Mouse (Mus musculus) ES-Bruce4 (cell line): ENCODE measurements around the gene Hexim1. TPM values are rescaled to one million over a fixed set of nuclear protein-coding genes. Genes with fewer than 3 reads are reported as not detected.
A peak's percentile ranks its signal among the peaks of the same experiment; 100 is the strongest.

ENCODE experiments used
- H3K27ac ChIP-seq: 2 replicates; pipeline ENCODE4 v1.5.1; 2012; ENCODE audit warnings: low read length, inconsistent platforms; ENCODE audit not compliant: insufficient read depth
- H3K27me3 ChIP-seq: 2 replicates; pipeline ENCODE4 v1.6.1; 2012; ENCODE audit warnings: mild to moderate bottlenecking, low read length, inconsistent platforms; ENCODE audit not compliant: control insufficient read depth, poor library complexity, insufficient read depth, severe bottlenecking
- H3K36me3 ChIP-seq: 2 replicates; pipeline ENCODE4 v1.6.1; 2012; ENCODE audit warnings: inconsistent platforms, mild to moderate bottlenecking, low read length, moderate library complexity; ENCODE audit not compliant: control insufficient read depth, poor library complexity, insufficient read depth, severe bottlenecking
- H3K4me1 ChIP-seq: one replicate; pipeline ENCODE4 v1.8.1; 2011; ENCODE audit warnings: low read length; ENCODE audit not compliant: control insufficient read depth, insufficient read depth
- H3K4me3 ChIP-seq: 2 replicates; pipeline ENCODE4 v1.5.1; 2011; ENCODE audit warnings: low read depth, mild to moderate bottlenecking, low read length
- H3K9ac ChIP-seq: 2 replicates; pipeline ENCODE4 v1.6.1; 2012; ENCODE audit warnings: low read depth, mild to moderate bottlenecking, inconsistent platforms; ENCODE audit not compliant: poor library complexity, severe bottlenecking
- H3K9me3 ChIP-seq: replicated peaks from 2 replicates; pipeline ENCODE4 v1.6.1; 2012; ENCODE audit warnings: mild to moderate bottlenecking, low read length, inconsistent platforms; ENCODE audit not compliant: control insufficient read depth, poor library complexity, insufficient read depth, severe bottlenecking
- CTCF ChIP-seq: IDR thresholded peaks from one replicate; pipeline ENCODE4 v1.8.1; 2011; ENCODE audit warnings: low read depth, low read length
- EP300 ChIP-seq: IDR thresholded peaks from 2 replicates; pipeline ENCODE4 v1.6.1; 2011; ENCODE audit warnings: low read depth, low read length; ENCODE audit not compliant: insufficient read depth
- POLR2A ChIP-seq: IDR thresholded peaks from one replicate; pipeline ENCODE4 v1.8.1; 2011; ENCODE audit warnings: low read length; ENCODE audit not compliant: insufficient read depth
- polyA plus RNA-seq: library from polyadenylated mRNA; stranded (reverse); fragments of >200 nt; gene quantifications from 2 replicates; pipeline ENCODE4 v1.2.4, GENCODE M21; 2011; ENCODE audit warnings: low read depth; ENCODE audit not compliant: missing spikeins, insufficient read depth, insufficient read length

Hexim1 gene
- polyA plus RNA-seq, 1 experiment: 17.2 TPM

- no peaks in the 10 kb centered on the region; the same call in 1 of the 2 replicates for H3K36me3 ChIP-seq
- peak overlapping the region; percentile 96 for H3K9ac ChIP-seq
- H3K9me3 ChIP-seq: no peaks in the 10 kb centered on the region
- H3K27me3 ChIP-seq: no peaks in the 10 kb centered on the region
- peak overlapping the region; percentile 95 for H3K4me3 ChIP-seq
- H3K4me1 ChIP-seq: no peaks in the 10 kb centered on the region
- TF ChIP-seq EP300: no peak
- no peak for TF ChIP-seq POLR2A
- TF ChIP-seq CTCF: no peak
- H3K27ac ChIP-seq: peak overlapping the region; percentile 73
Measured at GRCm38 (mm10) chr11:103114270-103114943, 1.6 kb upstream of the Hexim1 start.

- Histone ChIP-seq H3K36me3 (no peaks in the 10 kb centered on the region; the same call in 1 of the 2 replicates), H3K4me1 (no peaks in the 10 kb centered on the region), H3K9ac (peak overlapping the region; percentile 96), H3K4me3 (peak overlapping the region; percentile 95), H3K9me3 (no peaks in the 10 kb centered on the region), H3K27me3 (no peaks in the 10 kb centered on the region), H3K27ac (peak overlapping the region; percentile 66)
- peak; percentile 56 for TF ChIP-seq POLR2A
- no peak for TF ChIP-seq CTCF
- 0 out of 2 replicates have a peak, but pooled peaks have one; percentile 37 for TF ChIP-seq EP300
Measured at GRCm38 (mm10) chr11:103115163-103116007, 646 bp upstream of the Hexim1 start.

DNA sequence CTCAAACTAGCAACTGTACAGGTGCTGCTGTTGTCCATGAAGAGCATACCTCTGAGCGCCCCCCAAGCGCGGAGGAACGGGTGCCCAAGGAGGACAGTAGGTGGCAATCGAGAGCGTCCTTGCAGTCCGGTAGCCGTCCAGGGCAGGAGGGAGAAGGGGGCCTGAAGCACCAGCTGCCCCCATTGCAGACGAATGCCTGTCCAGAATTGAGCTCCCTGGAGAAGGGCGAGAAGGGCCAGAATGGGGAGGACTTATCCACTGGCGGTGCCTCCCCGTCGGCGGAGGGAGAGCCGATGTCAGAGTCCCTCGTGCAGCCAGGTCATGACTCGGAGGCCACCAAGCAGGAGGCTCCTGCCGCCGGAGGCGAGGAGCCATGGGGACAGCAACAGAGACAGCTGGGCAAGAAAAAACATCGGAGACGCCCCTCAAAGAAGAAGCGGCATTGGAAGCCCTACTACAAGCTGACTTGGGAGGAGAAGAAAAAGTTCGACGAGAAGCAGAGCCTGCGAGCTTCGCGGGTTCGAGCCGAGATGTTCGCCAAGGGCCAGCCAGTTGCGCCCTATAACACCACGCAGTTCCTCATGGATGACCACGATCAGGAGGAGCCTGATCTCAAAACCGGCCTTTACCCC lies 1.0 kb downstream of the Hexim1 start:
- no peaks in the 10 kb centered on the region for H3K9me3 ChIP-seq
- peaks cover 2% of the 10 kb centered on the region for H3K4me1 ChIP-seq
- H3K27me3 ChIP-seq: no peaks in the 10 kb centered on the region
- TF ChIP-seq CTCF (peak; percentile 48), POLR2A (peak; percentile 11), EP300 (no peak)
- H3K9ac ChIP-seq: peak overlapping the region; percentile 76
- peak overlapping the region; percentile 72 for H3K4me3 ChIP-seq
- no peak overlapping the region for H3K27ac ChIP-seq
- H3K36me3 ChIP-seq: no peaks in the 10 kb centered on the region; the same call in 1 of the 2 replicates

- H3K4me1 ChIP-seq: peaks cover 2% of the 10 kb centered on the region
- no peaks in the 10 kb centered on the region for H3K27me3 ChIP-seq
- H3K4me3 ChIP-seq: peak overlapping the region; percentile 72
- H3K9me3 ChIP-seq: no peaks in the 10 kb centered on the region
- no peaks in the 10 kb centered on the region; the same call in 1 of the 2 replicates for H3K36me3 ChIP-seq
- H3K27ac ChIP-seq: no peak overlapping the region
- H3K9ac ChIP-seq: peak overlapping the region; percentile 76
- TF ChIP-seq EP300 (no peak), POLR2A (no peak), CTCF (no peak)
Measured at GRCm38 (mm10) chr11:103117591-103118009, 1.6 kb downstream of the Hexim1 start.

DNA sequence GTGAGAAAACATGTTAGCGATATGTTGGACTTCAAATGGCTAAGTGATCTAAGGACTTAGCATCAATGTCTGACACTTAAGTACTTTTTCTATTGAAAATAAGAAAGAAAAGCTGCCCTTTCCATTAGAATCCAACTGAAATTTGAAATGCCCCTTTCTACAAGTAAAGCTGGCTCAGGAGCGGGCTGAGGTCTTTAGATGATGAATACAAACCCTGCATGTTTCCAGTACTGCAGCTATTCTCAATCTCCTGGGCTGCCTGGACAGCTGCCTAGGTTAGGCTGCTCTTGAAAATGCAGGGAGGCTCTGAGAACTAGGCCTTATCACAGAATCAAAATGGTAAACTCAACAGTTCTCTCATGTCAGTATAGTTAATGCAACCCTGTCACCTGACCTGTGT lies 2.8 kb downstream of the Hexim1 start:
- Histone ChIP-seq H3K4me3 (no peak overlapping the region), H3K27ac (no peak overlapping the region), H3K9me3 (no peaks in the 10 kb centered on the region), H3K36me3 (no peaks in the 10 kb centered on the region; the same call in 1 of the 2 replicates), H3K9ac (no peak overlapping the region), H3K4me1 (peaks cover 2% of the 10 kb centered on the region), H3K27me3 (no peaks in the 10 kb centered on the region)
- no peak for TF ChIP-seq POLR2A
- no peak for TF ChIP-seq CTCF
- no peak for TF ChIP-seq EP300
